Comparison of ENCODE assay signal across 43 mouse cellular contexts in the genomic region with DNA sequence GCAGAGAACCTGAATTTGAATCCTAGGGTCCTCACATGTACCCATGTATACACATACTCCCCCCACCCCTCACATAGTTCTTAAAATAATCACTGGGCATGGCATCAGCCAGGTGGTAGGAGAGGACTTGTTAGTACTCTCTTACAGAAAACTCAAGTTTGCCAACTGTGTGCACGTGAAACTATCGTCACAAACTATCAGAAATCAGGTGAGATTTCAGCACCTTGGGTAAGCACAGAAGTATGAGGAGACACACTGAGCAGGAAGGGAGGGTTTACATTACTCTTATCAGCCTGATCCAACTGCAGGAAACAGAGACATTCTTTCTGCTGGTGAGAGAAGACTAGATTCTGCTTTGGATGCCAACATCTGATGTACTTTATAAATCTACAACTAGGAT. TPM values are rescaled to one million over a fixed set of nuclear protein-coding genes. Genes with fewer than 3 reads are reported as not detected.
"Had no signal": no experiment of that assay in that cellular context is flagged by ENCODE, and none has a peak within 500 bp of the region (broad histone marks: within the 10 kb centered on the region; RNA-seq: fewer than 3 reads in every experiment).

No protein-coding gene starts in this region.

- DNase-seq: heart, postnatal 10 days; heart, postnatal 14 days; heart, postnatal 36 days; heart, postnatal 4 days; kidney, adult 11 months; kidney, adult 18-20 months; kidney, adult 2 months; kidney, adult 8-10 months; kidney, adult 9 months; kidney, postnatal 10 days; kidney, postnatal 14 days; kidney, postnatal 25 days; kidney, postnatal 36 days; kidney, postnatal 4 days; layer of hippocampus, adult 9-11 months; layer of hippocampus, postnatal 36 days had no signal

- H3K4me2 ChIP-seq: heart, embryonic 11.5 days; heart, embryonic 12.5 days; heart, embryonic 13.5 days; heart, embryonic 15.5 days; hindbrain, embryonic 12.5 days; hindbrain, embryonic 13.5 days; hindbrain, embryonic 14.5 days; hindbrain, embryonic 15.5 days; intestine, embryonic 15.5 days; kidney, embryonic 15.5 days had no signal

- H3K27me3 ChIP-seq: heart, embryonic 12.5 days; heart, embryonic 13.5 days; heart, embryonic 15.5 days; hindbrain, embryonic 12.5 days; hindbrain, embryonic 13.5 days; hindbrain, embryonic 15.5 days; kidney, embryonic 15.5 days had no signal

- H3K27ac ChIP-seq: heart, embryonic 10.5 days; heart, embryonic 13.5 days; heart, embryonic 15.5 days; hindbrain, embryonic 10.5 days; hindbrain, embryonic 12.5 days; hindbrain, embryonic 13.5 days; hindbrain, embryonic 14.5 days; hindbrain, embryonic 15.5 days; hindbrain, postnatal 0 days; intestine, embryonic 15.5 days; kidney, embryonic 15.5 days; kidney, postnatal 0 days; layer of hippocampus, adult 2 months had no signal

- H3K9ac ChIP-seq: heart, embryonic 12.5 days; heart, embryonic 13.5 days; heart, embryonic 15.5 days; hindbrain, embryonic 12.5 days; hindbrain, embryonic 13.5 days; hindbrain, embryonic 14.5 days; hindbrain, embryonic 15.5 days; intestine, embryonic 15.5 days; kidney, embryonic 15.5 days had no signal

- H3K36me3 ChIP-seq: heart, embryonic 10.5 days; heart, embryonic 12.5 days; heart, embryonic 13.5 days; heart, embryonic 15.5 days; hindbrain, embryonic 10.5 days; hindbrain, embryonic 12.5 days; hindbrain, embryonic 13.5 days; hindbrain, embryonic 15.5 days; intestine, embryonic 15.5 days; kidney, embryonic 15.5 days had no signal

- ATAC-seq: hindbrain, embryonic 16.5 days; hindbrain, postnatal 0 days; inflammation-experienced regulatory T-cells, adult 6 months; intestine, embryonic 15.5 days; intestine, embryonic 16.5 days; intestine, postnatal 0 days had no signal

- H3K4me3 ChIP-seq: heart, embryonic 10.5 days; heart, embryonic 12.5 days; heart, embryonic 13.5 days; heart, embryonic 15.5 days; hindbrain, embryonic 10.5 days; hindbrain, embryonic 12.5 days; hindbrain, embryonic 13.5 days; hindbrain, embryonic 15.5 days; intestine, embryonic 15.5 days; kidney, embryonic 15.5 days; layer of hippocampus, adult 2 months had no signal

- H3K4me1 ChIP-seq: heart, embryonic 10.5 days; heart, embryonic 12.5 days; heart, embryonic 13.5 days; heart, embryonic 15.5 days; hindbrain, embryonic 10.5 days; hindbrain, embryonic 12.5 days; hindbrain, embryonic 13.5 days; hindbrain, embryonic 15.5 days; intestine, embryonic 15.5 days; kidney, embryonic 15.5 days had no signal

- H3K9me3 ChIP-seq: heart, embryonic 10.5 days; heart, embryonic 12.5 days; heart, embryonic 13.5 days; heart, embryonic 15.5 days; hindbrain, embryonic 10.5 days; hindbrain, embryonic 12.5 days; hindbrain, embryonic 13.5 days; hindbrain, embryonic 15.5 days; intestine, embryonic 15.5 days; kidney, embryonic 15.5 days had no signal

RNA-seq across cellular contexts. Expression of gene Cst9, which starts 4.3 kb away (rescaled TPM):
- polyA plus RNA-seq: hindbrain, embryonic 10.5 days; hindbrain, embryonic 11.5 days; hindbrain, embryonic 12.5 days; hindbrain, embryonic 13.5 days; hindbrain, embryonic 14.5 days; hindbrain, embryonic 15.5 days; hindbrain, embryonic 16.5 days; hindbrain, postnatal 0 days; inflammation-experienced regulatory T-cells, adult 6 months; intestine, embryonic 14.5 days; intestine, embryonic 15.5 days; intestine, embryonic 16.5 days; intestine, postnatal 0 days; kidney, adult 2 months; kidney, embryonic 14.5 days; kidney, embryonic 15.5 days; kidney, postnatal 0 days; large intestine, adult 2 months had no signal

RNA-seq across cellular contexts. Expression of gene Cst13, which starts 19.3 kb away (rescaled TPM):
- polyA plus RNA-seq: heart, embryonic 10.5 days; heart, embryonic 11.5 days; heart, embryonic 12.5 days; heart, embryonic 13.5 days; heart, embryonic 14.5 days; heart, embryonic 15.5 days; heart, embryonic 16.5 days; heart, postnatal 0 days; hindbrain, embryonic 10.5 days; hindbrain, embryonic 11.5 days; hindbrain, embryonic 12.5 days; hindbrain, embryonic 13.5 days; hindbrain, embryonic 14.5 days; hindbrain, embryonic 15.5 days; hindbrain, embryonic 16.5 days; hindbrain, postnatal 0 days; inflammation-experienced regulatory T-cells, adult 6 months; intestine, embryonic 14.5 days; intestine, embryonic 15.5 days; intestine, embryonic 16.5 days; intestine, postnatal 0 days; kidney, adult 2 months; kidney, embryonic 14.5 days; kidney, embryonic 15.5 days; kidney, embryonic 16.5 days; kidney, postnatal 0 days; large intestine, adult 2 months had no signal

RNA-seq across cellular contexts. Expression of gene 9230104L09Rik, which starts 25.6 kb away (rescaled TPM):
- polyA plus RNA-seq: heart, embryonic 10.5 days; heart, embryonic 11.5 days; heart, embryonic 12.5 days; heart, embryonic 13.5 days; hindbrain, embryonic 10.5 days; hindbrain, embryonic 11.5 days; hindbrain, embryonic 12.5 days; hindbrain, embryonic 13.5 days; hindbrain, embryonic 14.5 days; hindbrain, embryonic 15.5 days; hindbrain, embryonic 16.5 days; hindbrain, postnatal 0 days; inflammation-experienced regulatory T-cells, adult 6 months; intestine, embryonic 14.5 days; intestine, embryonic 15.5 days; intestine, embryonic 16.5 days; intestine, postnatal 0 days; kidney, adult 2 months; kidney, embryonic 14.5 days; kidney, embryonic 15.5 days; kidney, embryonic 16.5 days; kidney, postnatal 0 days had no signal

RNA-seq across cellular contexts. Expression of gene Cst8, which starts 40.6 kb away (rescaled TPM):
- polyA plus RNA-seq: heart, embryonic 10.5 days; heart, embryonic 11.5 days; heart, embryonic 12.5 days; heart, embryonic 13.5 days; heart, embryonic 14.5 days; heart, embryonic 15.5 days; heart, embryonic 16.5 days; heart, postnatal 0 days; hindbrain, embryonic 10.5 days; hindbrain, embryonic 11.5 days; hindbrain, embryonic 12.5 days; hindbrain, embryonic 13.5 days; hindbrain, embryonic 14.5 days; hindbrain, embryonic 15.5 days; hindbrain, embryonic 16.5 days; hindbrain, postnatal 0 days; inflammation-experienced regulatory T-cells, adult 6 months; intestine, embryonic 14.5 days; intestine, embryonic 15.5 days; intestine, postnatal 0 days; kidney, embryonic 14.5 days; kidney, postnatal 0 days; large intestine, adult 2 months had no signal
